Mouse (Mus musculus) C2C12 (cell line): ENCODE results near the gene Ccdc57.

Experiments used
- CEBPB ChIP-seq: IDR thresholded peaks from one replicate; pipeline ENCODE4 v1.6.1; 2011; ENCODE audit warnings: low read depth, mild to moderate bottlenecking, control low read depth, moderate library complexity
- CTCF ChIP-seq: IDR thresholded peaks from one replicate; pipeline ENCODE4 v1.5.1; 2011; ENCODE audit not compliant: control insufficient read depth, insufficient read depth, insufficient read length
- FOSL1 ChIP-seq: IDR thresholded peaks from one replicate; pipeline ENCODE4 v1.8.0; 2011; ENCODE audit warnings: mild to moderate bottlenecking, low read length; ENCODE audit not compliant: poor library complexity, insufficient read depth, severe bottlenecking
- MYOD1 ChIP-seq: IDR thresholded peaks from one replicate; pipeline ENCODE4 v1.6.1; 2011; ENCODE audit warnings: low read depth; ENCODE audit not compliant: control insufficient read depth, insufficient read length
- MYOG ChIP-seq: IDR thresholded peaks from one replicate; pipeline ENCODE4 v1.6.1; 2011; ENCODE audit not compliant: control insufficient read depth, insufficient read length; ENCODE audit errors: extremely low read depth
- USF1 ChIP-seq: IDR thresholded peaks from one replicate; pipeline ENCODE4 v1.6.1; 2011; ENCODE audit warnings: low read depth, mild to moderate bottlenecking, control low read depth, moderate library complexity

GRCm38 (mm10) chr11:120886462-120886861, 46.2 kb downstream of the Ccdc57 start:
- TF ChIP-seq CTCF = no peak
- no peak for TF ChIP-seq MYOG
- TF ChIP-seq USF1 = no peak
- no peak for TF ChIP-seq CEBPB
- no peak for TF ChIP-seq FOSL1
- no peak for TF ChIP-seq MYOD1
